In genomic region chr9:96719408-96720158, GRCm38 (mm10) we compare ENCODE assay signal across 8 mouse cellular contexts. TPM values are rescaled to one million over a fixed set of nuclear protein-coding genes. Genes with fewer than 3 reads are reported as not detected.
DNase-seq lines count a peak whose midpoint lies in the region; ATAC-seq lines count a peak whose summit lies in the region.

No protein-coding gene starts in this region.

- H3K36me3 ChIP-seq in hindbrain, embryonic 16.5 days (ENCODE audit: control insufficient read depth, insufficient read depth, low read length), result no peaks in the 10 kb centered on the region
- H3K36me3 ChIP-seq in liver, embryonic 11.5 days (ENCODE audit: control insufficient read depth, insufficient read depth, low read length), result no peaks in the 10 kb centered on the region
- H3K36me3 ChIP-seq in stomach, embryonic 15.5 days, result no peaks in the 10 kb centered on the region

- peak overlapping the region; percentile 92 for H3K27ac ChIP-seq in hindbrain, embryonic 16.5 days (ENCODE audit: low read depth, low read length)
- H3K27ac ChIP-seq in liver, embryonic 11.5 days (ENCODE audit: low read depth, low read length), result peak overlapping the region; percentile 98
- peak overlapping the region; percentile 95 for H3K27ac ChIP-seq in stomach, embryonic 15.5 days

- H3K27me3 ChIP-seq in hindbrain, embryonic 16.5 days (replicated peaks; ENCODE audit: control insufficient read depth, insufficient read depth, low read length), result no peaks in the 10 kb centered on the region
- H3K27me3 ChIP-seq in liver, embryonic 11.5 days (replicated peaks; ENCODE audit: control insufficient read depth, insufficient read depth, low read length), result no peaks in the 10 kb centered on the region
- H3K27me3 ChIP-seq in stomach, embryonic 15.5 days (replicated peaks), result no peaks in the 10 kb centered on the region

- under 1% methylated on average over 84 of the region's 85 CpGs for WGBS in hindbrain, embryonic 16.5 days
- WGBS in liver, embryonic 11.5 days, result under 1% methylated on average over 84 of the region's 85 CpGs
- under 1% methylated on average over 80 of the region's 85 CpGs for WGBS in stomach, embryonic 15.5 days

- peak overlapping the region; percentile 72 for H3K4me3 ChIP-seq in hindbrain, embryonic 16.5 days (ENCODE audit: low read length)
- peak overlapping the region; percentile 89 for H3K4me3 ChIP-seq in liver, embryonic 11.5 days (ENCODE audit: low read depth, low read length)
- peak overlapping the region; percentile 64 for H3K4me3 ChIP-seq in stomach, embryonic 15.5 days (replicated peaks)

- peaks cover 18% of the 10 kb centered on the region for H3K4me1 ChIP-seq in hindbrain, embryonic 16.5 days (ENCODE audit: control insufficient read depth, insufficient read depth, low read depth, low read length)
- peaks cover 11% of the 10 kb centered on the region for H3K4me1 ChIP-seq in liver, embryonic 11.5 days (replicated peaks; ENCODE audit: control insufficient read depth, insufficient read depth, low read length)
- 0 out of 2 replicates have a peak, but pooled peaks cover 6% of the 10 kb centered on the region for H3K4me1 ChIP-seq in stomach, embryonic 15.5 days

- H3K4me2 ChIP-seq in hindbrain, embryonic 16.5 days (ENCODE audit: low read length), result peak overlapping the region; percentile 86
- peak overlapping the region; percentile 83 for H3K4me2 ChIP-seq in liver, embryonic 11.5 days
- H3K4me2 ChIP-seq in stomach, embryonic 15.5 days, result peak overlapping the region; percentile 73

- intact Hi-C loops in left cerebral cortex, postnatal 36 days (cut with DNase I), result no loop called here

- H3K9me3 ChIP-seq in hindbrain, embryonic 16.5 days (ENCODE audit: control insufficient read depth, low read length), result no peaks in the 10 kb centered on the region
- no peaks in the 10 kb centered on the region for H3K9me3 ChIP-seq in liver, embryonic 11.5 days (ENCODE audit: control insufficient read depth, low read length)
- H3K9me3 ChIP-seq in stomach, embryonic 15.5 days, result no peaks in the 10 kb centered on the region

- peak overlapping the region; percentile 99 for H3K9ac ChIP-seq in hindbrain, embryonic 16.5 days (ENCODE audit: low read depth, low read length)
- peak overlapping the region; percentile 98 for H3K9ac ChIP-seq in liver, embryonic 11.5 days (ENCODE audit: low read depth, low read length)
- H3K9ac ChIP-seq in stomach, embryonic 15.5 days, result peak overlapping the region; percentile 78

- ATAC-seq in hindbrain, embryonic 16.5 days, result peak; percentile 85
- peak; percentile 78 for ATAC-seq in liver, embryonic 11.5 days (replicated peaks; ENCODE audit: low FRiP score)
- peak; percentile 48; the same call in 1 of the 2 replicates for ATAC-seq in monocyte, adult 5-6 weeks (replicated peaks; ENCODE audit: insufficient number of reproducible peaks, low FRiP score, low TSS enrichment, poor library complexity, severe bottlenecking)
- ATAC-seq in stomach, embryonic 15.5 days (ENCODE audit: insufficient read depth, low FRiP score, low read depth), result peak; percentile 80

- peak; percentile 65 to 78 for DNase-seq in left cerebral cortex, postnatal 36 days (ENCODE audit: low spot score in 2 of 2)
- DNase-seq in left cerebral cortex, adult 11 months (ENCODE audit: low spot score), result no peak
- DNase-seq in cerebellum, postnatal 10 days, result peak; percentile 80 to 83
- DNase-seq in gastrocnemius, adult 8-10 months (ENCODE audit: low spot score in 2 of 2), result peak; percentile 57 to 70
- peak; percentile 80 for DNase-seq in liver, embryonic 11.5 days (ENCODE audit: low spot score)

RNA-seq across cellular contexts. Expression of gene Zbtb38, which starts 33.0 kb away (rescaled TPM):
- 10 to 100 TPM; 55.4 to 66.0 TPM for total RNA-seq in left cerebral cortex, postnatal 36 days (2021)
- total RNA-seq in gastrocnemius, adult 8-10 months (2022), result 10 to 100 TPM; 32.6 to 33.9 (median 32.9) TPM
- polyA plus RNA-seq in hindbrain, embryonic 16.5 days (2015; fragmentation: Nextera tagmentation; extraction: Ambion mirVana), result 42.5 and 43.8 TPM in 2 replicates
- 10.0 and 10.1 TPM in 2 replicates for polyA plus RNA-seq in liver, embryonic 11.5 days (2014; fragmentation: Nextera tagmentation; extraction: Ambion mirVana)
- total RNA-seq in monocyte, adult 5-6 weeks (2017), result 25.0 to 52.6 TPM (median 30.4 TPM) in 3 replicates
- 24.1 and 24.9 TPM in 2 replicates for polyA plus RNA-seq in stomach, embryonic 15.5 days (2015; fragmentation: Nextera tagmentation; extraction: Ambion mirVana)
